Mouse (Mus musculus) cerebellum, postnatal 4 days (tissue): Measurements from ENCODE around the gene Tuba4a.

Experiments used
- DNase-seq, 2 experiments: peaks; one replicate each; pipeline ENCODE4 v3.0.0; 2022; ENCODE audit warnings: low spot score in 2 of 2, mixed read lengths in 1 of 2

Gene Tuba4a

DNA sequence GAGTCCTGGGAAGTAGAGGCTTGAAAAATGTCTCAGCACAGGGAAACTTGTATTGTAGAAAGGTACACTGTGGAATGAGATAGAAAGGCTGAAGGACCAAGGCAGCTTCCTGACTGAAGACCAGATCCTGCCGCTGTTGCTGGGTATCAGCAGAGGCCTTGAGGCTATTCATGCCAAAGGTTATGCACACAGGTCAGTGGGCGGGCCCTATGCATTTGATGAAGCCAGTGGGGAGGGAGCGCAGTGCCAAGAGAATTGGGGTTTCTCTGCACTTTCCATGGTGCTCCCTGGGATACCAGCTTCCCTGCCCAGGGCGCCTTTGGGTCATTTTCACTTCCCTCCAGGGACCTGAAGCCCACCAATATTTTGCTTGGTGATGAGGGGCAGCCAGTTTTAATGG, 7.1 kb downstream of the Tuba4a start:
- no peak for DNase-seq

DNA sequence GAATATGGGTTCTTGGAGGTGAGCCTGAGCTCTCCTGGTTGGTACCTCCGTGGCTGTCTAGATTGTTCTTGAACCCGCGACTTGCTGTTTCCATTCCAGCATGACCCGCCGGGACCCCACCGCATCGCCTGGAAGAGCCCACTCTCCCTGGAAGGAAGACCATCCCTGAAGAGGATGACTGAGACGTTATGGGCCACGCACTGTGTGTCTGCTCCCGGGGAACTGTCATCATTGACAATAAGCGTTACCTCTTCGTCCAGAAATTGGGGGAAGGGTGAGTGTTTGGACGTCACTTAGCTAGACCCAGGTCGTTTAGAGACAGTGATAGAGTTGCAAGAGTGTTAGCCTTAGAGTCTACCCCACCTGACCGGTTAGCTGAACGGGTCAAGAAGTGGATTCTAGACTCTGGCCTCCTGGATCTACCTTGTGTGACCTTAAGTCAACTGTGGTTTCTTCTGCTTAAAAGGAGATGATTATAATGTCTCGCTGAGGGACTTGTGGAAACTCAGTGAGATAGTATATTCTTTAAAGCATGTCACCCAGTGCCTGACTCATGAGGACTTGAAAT, 8.4 kb downstream of the Tuba4a start:
- no peak for DNase-seq

DNA sequence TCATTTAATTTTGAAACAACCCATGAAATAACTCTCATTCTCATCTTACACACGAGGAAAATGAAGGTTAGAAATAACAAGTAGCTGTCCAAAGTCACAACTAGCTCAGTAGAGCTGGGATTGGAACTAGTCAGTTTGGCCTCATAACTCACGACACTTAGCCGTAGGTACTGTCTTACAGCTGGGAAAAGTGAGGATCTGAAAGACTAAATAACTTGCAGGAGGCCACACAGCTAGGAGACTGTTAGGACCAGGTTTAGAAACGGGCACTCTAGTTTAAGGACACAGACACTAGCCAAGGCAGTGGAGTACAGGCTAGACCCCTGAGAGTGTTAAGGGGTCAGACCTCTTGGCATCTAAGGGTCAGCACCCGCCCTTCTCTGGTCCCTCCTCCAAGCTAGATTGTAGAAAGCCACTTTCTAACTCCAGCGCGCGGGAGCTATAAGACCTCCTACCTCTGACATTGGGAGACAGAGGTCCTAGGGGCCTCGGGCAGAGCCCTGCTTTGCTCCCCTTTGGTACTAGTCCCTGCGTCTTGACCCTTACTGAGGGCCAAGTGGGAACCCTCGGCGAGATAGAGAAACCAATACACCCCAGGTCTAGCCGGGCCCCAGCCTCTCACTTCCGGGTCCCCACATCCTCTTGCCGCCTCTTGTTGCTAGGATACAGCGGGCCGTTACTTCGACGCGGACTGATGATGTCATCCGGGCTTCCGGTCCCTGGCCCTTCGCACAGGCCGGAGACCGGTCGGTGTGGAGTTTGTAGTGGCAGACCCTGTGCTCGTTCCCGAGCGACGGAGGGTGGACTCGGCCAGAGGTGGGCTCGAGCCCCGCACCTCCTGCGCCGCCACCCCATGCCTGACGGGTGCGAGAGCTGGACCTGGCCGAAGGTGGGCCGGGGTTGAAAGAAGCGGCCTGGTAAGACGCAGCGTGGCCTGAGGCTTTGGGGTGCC, 9.3 kb downstream of the Tuba4a start, which contains the start of the genes Glb1l and Stk16:
Gene Glb1l, minus strand, starts transcription at position 678 of the 952 bp plus-strand sequence.
Gene Stk16, plus strand, starts transcription at position 703 of the 952 bp plus-strand sequence.
- DNase-seq, result peak; percentile 93 to 95

DNA sequence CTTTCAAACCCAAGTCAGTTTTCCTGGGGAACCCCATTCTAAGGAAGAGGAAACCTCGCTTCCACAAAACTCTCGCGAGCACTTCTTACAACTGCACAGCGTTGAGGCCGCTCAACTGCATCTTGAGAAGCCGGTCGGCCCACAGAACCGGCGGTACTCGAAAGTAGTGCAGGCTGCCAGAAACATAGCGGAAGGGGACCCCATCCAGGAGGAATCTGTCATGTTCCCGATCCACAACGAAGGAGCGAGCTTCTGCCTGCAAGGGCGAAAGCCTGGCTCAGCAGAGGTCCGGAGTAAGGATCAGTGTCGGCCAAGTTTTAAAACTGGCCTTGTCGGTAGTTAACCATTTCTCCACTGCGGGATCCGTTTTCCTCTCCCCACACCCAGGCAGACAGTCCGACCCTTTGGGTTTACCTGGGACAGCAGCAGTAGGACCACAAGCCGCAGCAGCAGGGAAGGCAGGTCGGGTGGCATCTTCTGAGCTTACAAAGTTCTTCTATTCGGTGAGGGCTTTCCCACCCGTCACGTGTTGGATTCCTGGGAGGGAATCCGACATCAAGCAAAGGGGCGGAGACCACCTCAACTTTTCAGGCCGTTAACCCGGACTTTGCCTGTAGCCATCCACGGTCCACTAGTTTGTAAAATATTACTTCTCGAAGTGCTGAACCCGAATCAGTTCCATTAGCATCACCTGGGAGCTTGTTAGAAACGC, 10.5 kb downstream of the Tuba4a start:
- DNase-seq, result no peak

DNA sequence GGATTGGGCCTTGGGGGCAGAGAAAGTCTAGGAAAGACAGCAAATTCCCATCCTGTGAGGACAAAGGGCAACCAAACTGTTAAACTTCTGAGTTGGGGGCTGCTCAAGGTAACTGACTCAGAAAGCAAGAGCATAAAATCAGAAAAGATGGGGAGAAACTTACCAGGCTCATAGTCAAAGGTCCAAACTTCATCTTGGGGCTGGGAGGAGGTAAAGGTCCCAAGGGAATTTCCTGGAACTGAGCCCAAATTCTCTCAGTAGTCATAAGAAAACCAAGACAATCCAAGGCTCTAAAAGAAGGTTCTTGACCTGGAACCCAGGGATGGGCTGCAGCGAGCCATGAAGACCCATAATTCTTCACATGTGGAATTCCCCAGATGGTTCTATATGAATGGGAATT, 18.4 kb downstream of the Tuba4a start:
- DNase-seq, result no peak

DNA sequence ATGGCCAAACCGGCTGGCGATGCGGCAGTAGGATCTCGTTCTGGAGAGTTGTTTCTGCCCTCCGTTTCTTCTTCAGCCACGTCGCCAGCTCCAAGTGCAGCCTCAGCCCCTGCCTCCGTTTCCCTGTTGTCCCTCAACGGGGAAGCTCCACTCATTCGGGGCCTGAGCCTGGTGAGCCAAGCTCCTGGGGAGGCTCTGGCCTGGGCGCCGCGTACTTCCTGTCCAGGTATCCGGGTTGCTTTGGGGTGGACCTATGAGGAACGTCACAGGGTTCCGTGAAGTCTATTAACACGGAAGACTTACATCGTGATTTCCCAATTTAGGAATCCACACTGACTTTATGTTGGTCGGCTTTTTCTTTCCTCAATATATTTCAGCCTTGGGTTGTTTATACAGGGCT, 27.2 kb downstream of the Tuba4a start:
- DNase-seq, result no peak

DNA sequence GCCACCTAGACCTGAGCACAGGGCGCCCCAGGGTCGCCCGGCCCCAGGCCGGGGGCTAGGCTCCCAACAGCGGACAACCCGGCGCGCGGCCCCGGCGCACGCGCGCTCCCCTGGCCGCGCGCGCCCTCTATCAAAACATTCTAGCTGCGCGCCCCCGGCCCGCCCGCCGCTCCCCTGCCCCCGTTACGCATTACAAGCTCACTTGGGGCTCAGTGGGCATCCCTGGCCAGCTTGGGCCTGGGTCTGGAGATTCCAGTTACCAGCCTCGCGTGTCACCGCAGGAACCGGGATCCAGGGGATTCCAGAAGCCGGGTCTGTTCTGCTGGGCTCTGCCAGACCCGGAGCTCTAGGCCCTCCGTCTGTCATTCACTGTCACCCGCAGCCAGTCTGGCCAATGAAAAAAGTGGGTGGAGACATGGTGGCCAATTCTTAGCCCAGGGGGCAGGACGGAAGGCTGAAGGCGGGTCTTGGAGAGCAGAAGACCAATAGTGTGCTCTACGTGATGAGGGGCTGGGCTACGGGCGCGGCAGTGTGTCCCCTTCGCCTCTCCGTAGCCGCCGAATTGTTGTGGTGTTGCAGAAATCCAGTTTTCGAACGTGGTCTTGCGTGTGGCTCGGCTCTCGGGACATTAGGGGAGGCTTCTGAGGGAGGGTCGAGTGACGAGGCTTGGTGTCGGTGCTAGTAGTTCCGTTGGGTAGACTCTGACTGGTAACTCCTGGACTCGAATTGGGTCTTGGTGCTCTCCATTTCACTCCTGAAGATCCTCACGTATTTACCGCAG, 27.9 kb downstream of the Tuba4a start, which contains the start of the genes Ankzf1 and Atg9a:
Gene Ankzf1, plus strand, starts transcription at position 530 of the 781 bp plus-strand sequence.
Gene Atg9a, minus strand, starts transcription at position 575 of the 781 bp plus-strand sequence.
- peak; percentile 77 to 88 for DNase-seq

DNA sequence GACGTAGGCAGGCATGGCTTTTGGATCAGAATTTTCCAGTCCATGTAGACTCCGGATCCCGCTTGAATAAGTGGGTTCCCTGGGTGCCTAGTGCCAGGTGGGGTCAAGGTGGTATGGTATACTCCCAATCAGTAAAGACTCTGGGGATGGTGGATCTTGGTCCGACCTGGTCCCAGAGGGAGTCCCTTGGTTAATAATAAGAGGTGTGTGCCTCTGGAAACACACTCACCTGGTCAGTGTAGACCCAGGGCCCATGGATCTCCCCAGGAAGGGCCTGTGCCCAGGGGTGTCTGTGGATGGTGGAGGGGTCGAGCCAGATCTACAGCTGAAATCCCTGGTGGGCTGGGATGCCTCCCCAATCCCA, 28.4 kb downstream of the Tuba4a start:
- no peak for DNase-seq

DNA sequence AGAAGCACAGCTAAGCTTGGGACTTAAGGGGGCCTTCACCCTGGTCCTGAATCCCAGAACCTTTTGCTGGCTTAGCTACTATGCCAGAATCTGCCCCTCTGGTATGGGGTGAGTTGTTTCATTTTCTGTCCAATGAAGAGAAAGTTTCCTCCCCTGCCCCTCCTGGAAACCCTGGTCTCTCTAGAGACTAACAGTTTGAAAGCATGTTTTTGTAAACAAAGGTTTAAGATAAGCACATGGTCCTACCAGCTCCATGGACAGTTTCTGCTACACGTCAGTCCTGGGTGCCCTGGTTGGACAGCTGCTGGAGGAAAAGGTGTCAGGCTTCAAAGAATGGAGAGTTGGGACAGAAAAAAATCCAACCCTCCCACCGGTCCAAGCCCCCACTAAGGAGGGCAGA, 29.1 kb downstream of the Tuba4a start:
- no peak for DNase-seq

DNA sequence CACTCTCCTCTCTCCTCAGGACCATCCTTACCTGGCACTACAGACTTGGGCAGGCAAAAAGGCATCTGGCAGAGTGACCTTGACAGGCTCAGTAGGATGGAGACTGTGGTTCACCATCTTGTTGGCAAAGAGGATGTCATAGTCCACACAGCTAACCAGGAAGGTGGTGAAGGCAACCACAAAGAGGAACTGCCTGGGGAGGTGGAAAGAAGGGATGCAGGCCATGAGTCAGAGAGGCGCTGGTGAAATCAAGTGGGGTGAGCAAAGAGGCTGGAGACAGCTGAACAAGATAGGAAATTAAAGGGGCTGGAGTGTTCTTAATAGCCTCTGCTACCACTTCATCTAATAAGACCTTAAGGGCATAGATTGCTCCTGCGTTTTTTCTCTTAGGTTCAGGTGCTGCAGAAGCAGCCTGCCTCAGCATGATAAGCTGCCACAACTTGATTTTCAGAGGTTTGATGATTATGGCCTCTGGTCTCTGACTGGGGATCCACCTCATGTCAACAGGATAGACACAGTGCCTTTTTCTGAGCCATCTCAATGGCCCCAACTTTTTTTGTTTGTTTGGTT, 31.7 kb downstream of the Tuba4a start:
- no peak for DNase-seq

DNA sequence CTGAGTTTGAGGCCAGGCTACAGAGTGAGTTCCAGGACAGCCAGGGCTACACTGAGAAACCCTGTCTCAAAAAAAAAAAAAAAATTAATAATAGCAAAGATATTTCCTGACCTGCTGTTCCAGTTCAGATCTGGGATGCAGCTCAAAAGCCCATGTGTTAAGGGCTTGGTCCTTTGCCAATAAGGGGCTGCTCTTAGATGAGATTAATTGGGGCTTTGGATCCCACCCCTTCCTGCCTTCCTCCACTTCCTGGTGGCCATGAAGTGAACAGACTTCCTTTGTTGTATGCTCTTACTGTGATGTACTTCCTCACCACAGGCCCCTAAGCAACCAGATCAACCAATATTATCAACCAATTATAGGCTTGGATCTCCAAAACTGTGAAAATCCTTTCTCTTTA, 32.5 kb downstream of the Tuba4a start:
- no peak for DNase-seq

DNA sequence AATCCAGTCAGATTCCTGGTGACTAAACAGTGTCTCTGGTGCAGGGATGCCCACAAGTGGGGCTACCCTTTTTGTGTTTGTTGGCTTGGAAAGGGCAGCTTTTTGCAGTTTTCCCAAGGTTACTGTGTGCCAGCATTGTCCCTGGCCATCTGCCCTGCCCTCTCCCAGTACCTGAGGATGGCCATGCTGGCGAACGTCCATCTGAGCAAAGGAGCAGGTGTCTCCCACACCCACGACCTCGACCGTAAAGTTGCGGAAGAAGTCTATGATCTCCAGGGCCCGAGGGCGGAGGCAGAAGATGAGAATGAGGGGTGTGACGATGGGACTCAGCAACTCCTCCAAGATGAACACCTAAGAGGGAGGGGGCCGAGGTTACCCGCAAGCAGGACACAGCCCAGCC, 34.2 kb downstream of the Tuba4a start:
- DNase-seq, result no peak

DNA sequence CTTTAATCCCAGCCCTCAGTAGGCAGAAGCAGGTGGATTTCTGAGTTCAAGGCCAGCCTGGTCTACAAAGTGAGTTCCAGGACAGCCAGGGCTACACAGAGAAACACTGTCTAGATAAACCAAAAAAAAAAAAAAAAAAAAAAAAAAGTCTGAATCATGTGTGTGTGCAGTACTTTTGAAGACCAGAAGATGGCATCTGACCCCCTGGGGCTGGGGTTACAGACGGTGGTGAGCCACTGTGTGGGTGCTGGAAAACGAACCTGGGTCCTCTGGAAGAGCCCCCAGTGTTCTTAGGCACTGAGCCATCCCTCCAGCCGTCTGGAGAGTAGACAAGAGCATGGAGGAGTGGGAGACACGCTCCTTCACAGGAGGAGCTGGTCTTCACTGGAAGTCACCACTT, 37.5 kb downstream of the Tuba4a start:
- no peak for DNase-seq

DNA sequence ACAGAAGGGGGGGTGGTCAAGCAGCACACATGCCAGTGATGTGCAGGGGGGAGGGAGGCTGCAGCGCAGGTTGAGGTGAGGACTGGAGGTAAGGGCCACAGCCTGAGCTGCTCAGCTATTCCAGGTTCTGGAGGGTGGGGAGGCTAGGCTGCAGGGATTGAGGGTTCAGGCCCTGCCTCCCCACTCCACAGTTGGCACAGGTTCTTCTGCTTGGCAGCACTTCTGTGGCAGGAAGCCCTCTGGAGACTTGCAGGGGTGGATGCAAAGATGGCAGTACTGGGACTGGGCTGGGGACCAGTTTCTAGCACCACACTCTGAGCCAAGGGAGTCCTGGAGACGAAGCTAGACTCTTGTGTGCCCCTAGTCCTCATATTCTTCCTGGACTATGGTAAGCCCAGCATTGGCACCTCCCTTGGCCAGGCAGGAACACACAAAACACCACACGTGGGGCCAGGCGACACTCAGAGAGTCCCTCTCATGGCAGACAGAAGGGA, 38.2 kb downstream of the Tuba4a start:
- no peak for DNase-seq

DNA sequence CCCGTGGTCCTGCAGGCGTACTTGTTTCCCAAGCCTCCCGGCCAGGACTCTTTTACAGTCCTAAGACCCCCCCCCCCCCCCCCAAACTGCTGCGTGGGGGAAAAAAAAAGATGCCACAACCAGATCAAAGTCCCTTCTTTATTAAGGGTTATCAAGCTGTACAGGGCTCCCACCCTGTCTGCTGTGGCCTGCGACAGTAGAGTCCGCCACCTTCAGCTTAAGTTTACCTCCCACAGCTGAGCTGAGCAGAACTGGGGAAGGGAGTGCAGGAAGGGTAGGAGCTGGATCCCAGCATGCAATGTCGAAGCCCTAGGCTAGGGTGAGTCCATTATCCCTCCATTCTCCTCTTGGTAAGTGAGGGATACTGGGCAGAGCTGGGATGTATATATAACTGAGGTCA, 38.9 kb downstream of the Tuba4a start:
- DNase-seq, result no peak

DNA sequence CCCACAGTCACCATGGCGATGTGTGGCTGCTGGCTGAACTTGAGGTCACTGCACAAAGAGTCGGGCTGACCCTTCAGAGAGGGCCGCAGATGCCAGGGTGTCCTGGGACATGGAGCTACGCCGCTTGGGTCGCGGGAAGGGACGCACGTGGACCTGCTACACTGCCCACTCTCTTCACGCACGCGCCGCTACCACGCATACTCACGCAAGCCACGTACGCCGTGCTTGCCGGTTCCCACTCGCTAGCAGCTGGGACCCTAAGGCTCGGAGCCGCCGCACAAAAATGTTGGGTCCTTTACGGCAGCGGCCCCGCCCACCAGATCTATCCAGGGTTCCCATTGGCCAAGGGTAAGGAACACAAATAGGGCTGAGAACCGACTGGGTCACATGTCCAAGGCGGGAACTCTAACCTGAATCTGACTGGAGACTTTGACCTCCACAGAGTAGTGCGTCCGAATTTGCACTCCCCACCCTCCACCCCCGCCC, 39.5 kb downstream of the Tuba4a start, which contains the start of gene Abcb6:
Gene Abcb6, minus strand, starts transcription at position 288 of the 486 bp plus-strand sequence.
- peak; percentile 68 to 85 for DNase-seq

DNA sequence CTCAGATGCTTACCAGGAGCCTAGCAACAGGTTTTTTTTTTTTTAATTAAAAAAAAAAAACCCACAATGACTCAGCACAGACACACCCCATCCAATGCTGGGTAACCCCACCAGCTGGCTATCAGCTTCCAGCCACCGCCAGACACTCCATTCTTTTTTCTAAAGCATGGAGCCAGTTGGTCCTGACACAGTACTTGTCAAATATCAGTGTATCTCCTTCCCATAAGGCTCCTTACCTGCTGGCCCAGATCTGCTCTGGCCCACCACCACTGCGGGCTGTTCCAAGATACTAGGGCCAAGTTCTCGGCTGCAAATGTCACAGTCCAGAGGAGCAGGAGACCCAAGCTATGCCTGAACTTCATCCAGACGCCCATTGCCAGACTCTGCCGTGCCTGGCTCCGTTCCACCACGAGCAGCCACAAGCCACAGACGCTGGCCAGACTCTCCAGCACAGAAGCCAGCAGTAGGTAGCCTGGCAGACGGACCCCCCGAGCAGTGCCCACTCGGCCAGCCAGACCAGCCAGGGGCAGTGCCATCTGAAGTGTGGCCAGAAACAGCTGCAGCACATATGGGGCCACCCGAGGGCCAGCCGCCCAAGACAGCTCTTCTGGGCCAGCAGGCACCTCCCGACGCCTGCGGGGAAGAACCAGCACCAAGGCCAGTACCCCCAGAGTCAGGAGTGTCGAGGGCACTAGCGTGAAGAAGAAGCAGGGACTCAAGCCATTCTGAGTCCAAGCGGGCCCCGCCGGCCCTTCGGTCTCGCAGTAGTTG, 40.1 kb downstream of the Tuba4a start:
- peak; percentile 42 to 86 for DNase-seq

DNA sequence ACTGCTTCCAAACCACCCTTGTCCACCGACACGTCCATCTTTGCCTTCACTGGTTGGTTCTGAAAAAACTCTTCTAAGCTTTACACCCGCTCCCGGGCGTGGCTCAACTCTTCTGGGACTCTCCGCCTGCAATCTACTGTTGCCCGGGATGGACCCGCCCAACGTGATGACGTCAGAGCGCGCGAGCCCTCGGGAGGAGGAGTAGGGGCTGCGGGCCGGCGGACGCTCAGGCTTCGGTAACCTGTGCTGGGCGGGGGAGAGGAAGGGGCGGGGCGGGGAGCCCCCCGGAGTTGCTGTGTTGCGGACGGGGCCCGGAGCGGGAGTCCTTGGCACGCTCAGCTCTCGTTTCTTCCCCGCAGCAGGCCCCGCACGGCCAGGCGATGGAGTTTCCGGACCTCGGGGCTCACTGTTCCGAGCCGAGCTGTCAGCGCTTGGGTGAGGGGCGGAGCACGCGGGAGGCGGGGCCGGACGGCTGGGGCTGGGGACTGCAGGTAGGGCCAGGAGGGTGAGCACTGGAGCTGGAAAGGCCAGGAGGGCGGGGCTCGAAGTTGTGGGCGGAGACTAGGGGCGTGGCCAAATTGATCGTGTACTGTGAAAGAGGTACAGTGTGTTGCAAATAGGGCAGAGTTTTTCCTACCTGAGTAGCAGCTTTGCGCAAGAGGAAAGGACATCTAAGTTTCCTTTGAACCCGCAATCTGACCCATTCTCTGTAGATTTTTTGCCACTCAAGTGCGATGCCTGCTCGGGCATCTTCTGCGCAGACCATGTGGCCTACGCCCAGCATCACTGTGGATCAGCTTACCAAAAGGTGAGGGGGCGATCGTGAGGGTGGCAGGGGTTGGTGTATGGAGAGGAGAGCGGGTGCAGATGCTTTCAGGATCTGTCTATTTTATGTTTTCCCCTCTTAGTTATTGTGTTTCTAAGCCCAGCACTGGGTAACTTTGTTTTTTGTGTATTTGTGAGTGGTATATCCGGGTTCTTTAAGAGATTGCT, 50.9 kb downstream of the Tuba4a start, which contains the start of gene Zfand2b:
Gene Zfand2b, plus strand, starts transcription at position 175 of the 993 bp plus-strand sequence.
- peak; percentile 81 to 93 for DNase-seq

DNA sequence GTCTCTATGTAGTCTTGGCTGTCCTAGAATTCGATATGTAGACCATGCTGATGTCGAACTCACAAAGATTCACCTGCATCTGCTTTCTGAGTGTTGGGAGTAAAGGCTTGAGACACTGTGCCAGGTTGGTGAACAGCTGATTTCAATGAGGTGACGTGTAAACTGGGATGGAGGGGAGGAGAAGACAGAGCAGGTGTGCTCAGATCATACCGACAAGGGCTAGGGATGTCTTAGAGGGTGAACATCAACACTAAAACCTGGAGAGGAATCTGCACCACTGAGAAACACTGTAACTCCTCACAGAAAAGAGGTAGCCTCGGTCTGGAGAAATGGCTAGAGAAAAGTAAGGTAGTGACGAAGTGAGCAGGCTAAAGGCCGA, 51.6 kb downstream of the Tuba4a start:
- no peak for DNase-seq
